Mouse (Mus musculus) kidney, adult 2 months (tissue): ENCODE data around the gene Adgrg2.

ENCODE experiments used
- CTCF ChIP-seq: fragments of 200-500 bp; conservative IDR thresholded peaks from 2 replicates; pipeline ENCODE4 v1.5.1; 2011; ENCODE audit warnings: low read depth, mild to moderate bottlenecking, control low read depth, low read length, moderate library complexity, mixed read lengths; ENCODE audit not compliant: insufficient read depth, insufficient read length
- POLR2A ChIP-seq: fragments of 200-500 bp; IDR thresholded peaks from one replicate; pipeline ENCODE4 v1.6.1; 2011; ENCODE audit warnings: low read depth, low read length, control low read depth

- TF ChIP-seq CTCF (no peak), POLR2A (no peak)
Measured at GRCm38 (mm10) chrX:160413881-160414395, 23.4 kb downstream of the Adgrg2 start.
